Mouse (Mus musculus) fat pad, adult 2 months (tissue): ENCODE data around the gene Cyb5rl.
"Not testable (repeated sequence)": the region's sequence is repeated elsewhere in the genome, so short reads cannot be mapped to it uniquely, and the experiment has no call there.

ENCODE experiments used
- DNase-seq: peaks from one replicate; pipeline ENCODE4 v3.0.0-alpha.2; 2011; ENCODE audit warnings: low read depth, low spot score; ENCODE audit errors: extremely low read depth

The Cyb5rl gene

DNA sequence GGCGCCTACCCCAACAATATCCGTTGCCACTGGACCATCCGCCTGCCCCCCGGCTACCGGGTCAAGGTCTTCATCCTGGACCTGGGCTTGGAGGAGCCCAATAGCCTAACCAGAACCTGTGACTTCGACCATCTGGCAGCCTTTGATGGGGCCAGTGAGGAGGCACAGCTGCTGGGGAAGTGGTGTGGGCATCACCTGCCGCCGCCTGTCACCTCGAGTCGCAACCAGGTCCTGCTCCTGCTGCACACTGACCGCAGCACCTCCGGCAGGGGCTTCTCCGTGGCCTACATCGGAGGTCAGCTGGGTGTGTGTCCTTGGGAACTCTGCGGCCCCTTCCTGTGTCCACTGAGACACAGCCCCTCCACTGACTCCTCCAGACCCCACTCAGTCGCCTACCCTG, 40.0 kb downstream of the Cyb5rl start:
- no peak for DNase-seq

DNA sequence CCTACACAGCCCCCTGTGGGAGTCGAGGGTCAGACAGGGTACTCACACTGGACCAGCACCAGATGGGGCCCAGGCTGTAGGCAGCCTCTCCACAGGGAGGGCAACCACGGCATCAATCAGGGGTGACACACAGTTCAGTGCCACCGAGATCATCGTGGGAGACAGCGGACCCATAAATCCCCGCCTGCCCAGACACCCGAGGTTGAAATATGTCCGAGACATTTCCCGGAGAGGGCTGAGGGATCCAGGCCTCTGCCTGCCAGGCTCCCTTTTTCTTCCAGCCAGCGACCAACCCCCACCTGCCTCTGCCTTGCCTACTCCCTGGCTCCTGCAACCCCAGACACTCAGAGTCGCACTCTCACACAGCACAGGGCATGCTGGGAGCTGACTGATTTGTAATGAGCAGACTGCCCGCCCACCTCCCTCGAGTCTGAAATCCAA, 41.5 kb downstream of the Cyb5rl start:
- DNase-seq, result no peak

- DNase-seq, result not testable (repeated sequence)
Measured at GRCm38 (mm10) chr4:107109181-107109580, 42.4 kb downstream of the Cyb5rl start.

DNA sequence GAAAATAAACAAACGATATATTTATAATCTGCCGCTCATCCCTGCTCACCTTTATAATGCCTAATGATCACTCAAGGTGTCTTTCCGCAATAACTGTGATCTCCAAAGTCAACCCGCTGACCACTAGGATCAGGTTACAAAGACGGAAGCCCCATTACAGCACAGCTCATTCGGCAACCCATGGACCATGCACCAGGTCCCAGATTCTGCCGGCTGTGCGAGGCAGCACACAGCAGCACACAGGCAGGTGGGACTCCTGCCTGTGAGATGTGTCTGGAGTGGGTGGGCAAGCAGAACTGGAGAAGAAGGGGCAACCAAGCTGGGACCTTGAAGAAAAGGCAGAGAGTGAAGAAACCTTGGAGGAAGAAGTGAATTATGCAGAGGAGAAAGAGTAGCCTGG, 47.5 kb downstream of the Cyb5rl start:
- no peak for DNase-seq

GRCm38 (mm10) chr4:107117741-107118385, 51.1 kb downstream of the Cyb5rl start:
- DNase-seq, result peak; percentile 86

DNA sequence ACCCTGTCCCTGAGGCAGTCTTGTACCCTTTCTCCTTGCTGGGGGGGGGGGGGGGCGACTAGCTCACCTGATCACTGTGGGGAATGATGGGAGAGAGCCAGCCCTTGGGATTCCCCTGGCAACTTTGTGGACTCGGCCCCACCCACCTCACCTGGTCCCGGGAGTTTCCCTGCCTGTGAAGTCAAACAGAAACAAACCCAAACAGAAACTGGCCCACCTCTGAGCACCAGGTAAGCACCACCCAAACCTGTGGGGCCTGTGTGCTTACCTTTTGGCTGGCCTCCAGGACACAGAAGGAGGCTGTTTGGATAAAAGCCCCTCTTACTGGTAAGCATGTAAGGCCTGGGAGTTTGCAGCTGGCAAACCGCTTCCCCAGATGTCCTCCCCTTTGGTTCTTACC, 52.3 kb downstream of the Cyb5rl start:
- DNase-seq, result no peak

DNA sequence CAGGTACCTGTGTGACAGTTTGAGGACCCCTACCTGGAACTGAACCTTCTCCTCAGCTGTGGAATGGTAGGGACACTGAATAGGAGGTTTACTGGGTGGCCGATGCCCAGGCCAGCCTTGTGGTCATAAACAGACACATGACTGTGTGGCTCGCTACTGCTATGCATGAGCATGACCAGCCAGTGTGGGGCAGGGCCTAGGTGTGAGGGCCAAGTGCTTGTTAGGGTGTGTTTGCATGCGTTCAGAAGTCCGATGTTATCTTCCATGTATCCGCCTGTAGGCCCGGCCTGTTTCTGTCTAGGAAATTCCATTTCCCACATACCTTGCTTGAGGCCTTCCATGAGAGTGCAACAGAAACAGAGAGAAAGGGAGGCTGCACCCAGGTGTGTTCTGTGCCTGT, 53.9 kb downstream of the Cyb5rl start:
- DNase-seq, result no peak

DNA sequence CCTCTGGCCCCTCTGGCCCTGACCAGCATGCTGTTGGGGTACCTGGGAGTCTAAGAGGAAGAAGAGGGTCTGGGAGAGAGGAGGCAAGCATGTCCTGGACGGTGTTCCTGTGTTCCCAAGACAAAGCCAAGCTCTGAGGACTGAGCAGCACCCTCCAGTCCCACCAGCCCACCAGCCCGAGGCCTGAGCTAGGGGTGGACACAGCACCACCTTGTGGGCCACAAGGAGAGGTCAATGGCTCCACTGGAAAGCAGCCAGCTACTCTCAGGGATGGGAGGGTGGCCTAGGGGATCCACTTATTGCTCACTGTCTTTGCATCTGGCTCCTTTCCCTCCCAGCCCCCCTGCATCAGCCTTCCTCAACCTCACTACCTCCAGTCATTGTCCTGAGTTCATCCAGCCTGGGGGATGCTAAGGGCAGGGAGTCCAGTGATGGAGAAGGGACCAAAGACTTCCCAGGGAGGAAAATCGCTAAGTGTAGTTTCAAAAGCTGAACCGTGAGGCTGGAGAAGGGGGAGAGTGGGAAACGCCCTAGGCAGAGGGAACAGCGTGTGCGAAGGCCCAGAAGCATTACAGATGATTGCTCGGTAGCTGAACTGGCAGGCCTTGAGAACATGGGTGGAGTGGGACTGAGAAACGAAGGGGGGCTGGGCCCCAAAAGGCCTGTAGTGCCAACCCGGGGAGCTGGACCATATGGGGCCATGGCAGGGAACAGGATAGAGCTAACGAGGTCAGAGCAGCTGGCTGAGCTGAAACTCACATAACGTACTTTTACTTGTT, 54.6 kb downstream of the Cyb5rl start:
- no peak for DNase-seq

DNA sequence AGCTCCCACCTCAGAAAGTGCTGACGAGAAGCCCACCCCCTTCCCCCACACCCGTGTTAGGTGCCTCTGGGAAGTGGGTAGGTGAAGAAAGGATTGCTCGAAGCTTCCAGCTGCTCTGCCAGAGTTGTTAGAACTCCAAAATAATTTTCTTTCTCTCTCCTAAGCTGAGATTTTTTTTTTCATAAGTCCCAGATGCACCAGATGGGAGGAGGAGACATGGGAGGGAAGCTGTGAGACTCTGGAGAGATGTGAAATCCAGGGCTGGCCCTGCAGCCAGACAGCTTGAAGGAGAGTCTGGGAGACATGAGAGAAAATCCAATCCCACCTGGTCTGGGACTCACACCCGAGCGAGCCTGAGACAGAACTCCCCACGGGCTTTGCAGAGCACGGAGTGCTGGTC, 57.6 kb downstream of the Cyb5rl start:
- no peak for DNase-seq

- no peak for DNase-seq
Measured at GRCm38 (mm10) chr4:107125101-107125500, 58.3 kb downstream of the Cyb5rl start.

DNA sequence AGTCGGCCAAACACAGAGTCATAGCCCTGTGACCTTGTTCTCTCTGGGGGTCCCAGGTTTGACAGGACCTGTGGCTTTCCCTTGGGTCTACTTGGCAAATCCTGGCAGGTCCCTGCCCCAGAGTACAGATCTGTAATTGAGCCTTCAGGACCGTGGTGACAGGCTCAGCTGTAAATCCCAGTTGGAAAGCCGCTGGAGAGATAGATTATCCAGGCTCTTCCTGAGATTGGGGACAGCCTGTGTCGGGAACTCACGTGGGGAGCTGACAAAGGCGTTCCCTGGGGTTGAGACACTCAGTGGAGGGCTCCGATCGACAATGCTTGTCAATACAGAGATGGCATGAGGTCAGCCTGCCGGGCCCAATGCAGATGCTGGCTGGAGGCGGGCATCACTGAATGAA, 59.6 kb downstream of the Cyb5rl start:
- DNase-seq, result no peak

- no peak for DNase-seq
Measured at GRCm38 (mm10) chr4:107126891-107127524, 60.2 kb downstream of the Cyb5rl start.

DNA sequence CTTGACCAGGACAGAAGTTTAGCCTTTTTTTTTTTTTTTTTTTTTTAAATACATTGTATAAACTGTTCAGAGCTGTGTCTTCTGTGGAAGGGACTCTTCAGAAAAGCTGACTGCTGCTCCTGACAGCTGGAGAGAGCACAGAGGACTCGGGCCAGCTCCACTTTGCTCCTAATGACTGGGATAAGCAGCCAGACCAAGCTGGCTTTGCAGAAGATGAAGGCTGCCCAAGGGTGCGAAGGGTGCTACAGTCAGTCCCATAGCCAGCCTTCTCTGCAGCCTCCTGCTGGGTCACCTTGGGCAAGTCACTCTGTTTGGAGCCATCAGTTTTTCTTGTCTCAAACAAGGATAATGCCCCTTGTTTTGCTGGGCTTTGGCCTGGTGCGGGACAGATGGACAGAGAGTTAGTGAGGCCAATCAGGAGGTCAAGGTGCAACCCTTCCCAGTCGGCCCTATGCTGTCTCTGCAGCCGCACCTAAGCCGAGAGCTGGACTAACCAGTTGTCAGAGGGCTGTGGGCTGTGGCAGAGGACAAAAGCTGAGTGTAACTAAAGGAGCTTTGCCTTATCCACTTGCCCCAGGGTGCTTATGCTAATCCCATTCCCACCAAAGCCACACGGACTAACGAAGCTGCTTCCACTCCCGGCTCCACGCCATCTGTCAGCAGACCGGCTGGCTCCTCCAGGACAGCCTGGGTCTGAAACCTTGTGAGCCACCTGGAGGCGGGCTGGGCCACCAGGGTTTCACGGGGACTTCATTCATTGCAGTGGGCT, 61.3 kb downstream of the Cyb5rl start:
- DNase-seq, result no peak

DNA sequence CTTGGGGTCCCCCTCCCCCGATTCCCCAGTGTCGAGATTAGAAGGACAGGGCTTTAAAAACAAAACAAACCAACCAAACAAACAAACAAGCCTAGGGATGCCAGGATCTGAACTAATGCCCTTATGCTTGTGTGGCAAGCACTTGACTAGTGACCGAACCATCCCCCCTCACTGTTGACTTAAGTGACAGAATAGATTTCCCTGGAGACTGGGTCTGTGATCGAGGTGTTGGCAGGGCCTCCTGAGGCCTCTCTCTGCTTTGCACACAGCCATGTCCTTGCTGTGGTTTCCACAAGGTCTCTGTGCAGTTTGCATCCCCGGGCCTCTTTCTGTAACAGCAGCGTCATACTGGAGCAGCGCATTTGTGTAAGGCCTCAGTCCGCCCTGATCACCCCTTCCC, 62.6 kb downstream of the Cyb5rl start:
- no peak for DNase-seq

DNA sequence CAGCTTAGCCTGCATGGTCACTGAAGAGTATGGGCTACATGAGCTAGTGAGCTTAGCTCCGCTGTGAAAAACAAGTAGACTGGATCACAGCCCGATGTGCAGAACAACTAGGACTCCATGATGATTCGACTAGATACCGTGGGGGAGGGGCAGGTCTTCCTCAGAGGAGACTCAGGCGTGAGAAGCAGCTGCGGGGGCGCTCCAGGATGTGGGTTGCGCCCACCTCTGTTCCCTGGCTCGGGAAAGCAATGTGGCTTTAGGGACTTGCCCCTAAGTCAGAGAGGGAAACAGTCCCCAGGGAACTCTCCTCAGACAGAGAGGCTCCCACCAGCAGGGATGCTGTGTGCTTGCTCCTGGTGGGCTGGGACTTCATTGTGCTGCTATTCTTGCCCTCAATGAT, 63.7 kb downstream of the Cyb5rl start:
- DNase-seq, result no peak

DNA sequence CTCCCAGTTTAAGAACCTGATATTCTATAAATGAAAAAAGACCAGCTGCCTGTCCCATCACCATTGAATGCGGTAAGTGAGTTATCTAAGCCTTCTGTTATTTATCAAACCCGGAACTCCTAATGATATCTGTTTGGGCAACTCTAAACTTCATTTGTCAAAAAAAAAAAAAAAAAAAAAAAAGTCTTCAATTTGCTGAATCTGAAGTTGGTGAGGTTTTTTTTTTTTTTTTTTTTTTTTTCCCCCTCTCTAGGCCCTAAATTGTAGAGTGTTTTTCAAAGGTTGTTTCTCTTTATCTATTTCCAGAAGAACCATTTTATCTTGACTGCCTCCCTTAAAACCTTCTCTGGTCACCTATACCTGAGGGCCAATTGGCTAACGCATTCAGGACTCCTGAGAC, 68.1 kb downstream of the Cyb5rl start:
- DNase-seq, result no peak

DNA sequence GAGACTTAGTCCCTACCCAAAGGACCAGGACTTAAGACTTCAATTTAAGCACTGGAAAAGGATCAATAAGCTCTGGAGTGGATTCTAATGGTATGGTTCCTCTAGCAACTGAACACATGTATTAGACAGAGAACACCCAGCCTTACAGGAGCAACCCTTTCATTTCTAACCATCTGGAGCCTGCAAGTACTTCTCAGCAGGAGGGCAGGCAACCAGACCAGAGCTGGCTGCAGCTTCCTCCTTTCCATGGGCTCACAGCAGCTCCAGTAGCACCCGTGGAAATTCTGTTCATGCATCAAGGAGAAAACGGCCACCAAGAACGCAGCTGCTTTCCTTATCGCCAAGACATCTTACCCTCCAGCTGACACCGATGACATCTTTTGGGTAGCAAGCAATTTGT, 68.9 kb downstream of the Cyb5rl start:
- no peak for DNase-seq

- DNase-seq, result no peak
Measured at GRCm38 (mm10) chr4:107136531-107136930, 69.7 kb downstream of the Cyb5rl start.
